Mouse (Mus musculus) bone marrow macrophage, adult 2 months (primary cell): ENCODE measurements around the gene Col15a1.

ENCODE experiments used
- CTCF ChIP-seq: IDR thresholded peaks from 2 replicates; pipeline ENCODE4 v1.5.1; 2012; ENCODE audit warnings: low read depth, mild to moderate bottlenecking, low read length, moderate library complexity
- POLR2A ChIP-seq: IDR thresholded peaks from 2 replicates; pipeline ENCODE4 v1.6.1; 2012; ENCODE audit warnings: mild to moderate bottlenecking, low read depth, low read length, borderline replicate concordance

DNA sequence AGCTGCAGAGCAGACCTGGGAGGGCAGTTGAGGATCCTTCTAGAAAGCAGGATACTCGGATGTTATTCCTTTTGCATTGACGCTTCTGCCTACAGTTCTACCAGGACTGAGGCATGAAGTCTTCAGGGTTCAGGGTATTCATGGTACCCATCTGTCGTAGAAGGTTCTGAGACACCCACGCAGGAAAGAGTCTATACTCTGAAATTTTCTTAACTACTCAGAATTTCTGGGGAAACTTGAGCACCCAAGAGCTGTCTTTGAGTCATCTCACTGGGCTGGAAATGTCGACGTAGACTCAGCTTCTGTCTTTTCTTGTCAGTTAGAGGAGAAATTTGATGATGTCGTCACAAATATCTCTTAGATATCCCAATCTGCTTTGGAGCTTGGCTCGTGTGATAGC is 65.8 kb downstream of the Col15a1 start:
- TF ChIP-seq POLR2A (no peak), CTCF (no peak)
